Mouse (Mus musculus): ENCODE measurements at regions not wholly inside any gene's neighbourhood (a gene's known extent, or its start where the extent isn't known, plus 50 kb on each side); places are given as distances from the start of the nearest gene placed in this dataset.

DNA sequence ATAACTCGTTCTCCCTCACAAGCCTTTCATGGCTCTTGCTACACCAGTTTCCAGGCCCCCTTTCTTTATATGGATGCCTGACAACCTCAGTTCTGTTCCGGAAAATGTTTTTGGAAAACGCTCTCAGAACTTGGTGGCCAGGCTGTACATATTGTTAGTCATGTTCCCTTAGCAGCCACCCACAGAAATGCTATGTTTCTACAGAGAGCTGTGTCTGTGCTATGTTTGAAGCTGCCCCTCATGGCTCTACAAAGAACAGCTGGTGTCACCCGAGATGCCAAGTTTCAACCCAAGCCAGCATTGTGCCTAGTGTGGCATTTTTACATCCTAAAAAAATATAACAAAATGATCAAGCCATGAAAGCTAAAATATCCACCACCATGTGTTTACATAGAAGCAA is 175.0 kb upstream of the Sphkap start:
- TF ChIP-seq MAX (IDR thresholded peaks at IDR 0.05; ENCODE audit: low read depth) (no peak), POLR2A (IDR thresholded peaks at IDR 0.05; ENCODE audit: insufficient read length, low read depth) (no peak), USF1 (IDR thresholded peaks at IDR 0.05; ENCODE audit: low read depth) (no peak), E2F4 (IDR thresholded peaks at IDR 0.05; ENCODE audit: insufficient read depth) (no peak), POLR2AphosphoS2 (IDR thresholded peaks at IDR 0.05; ENCODE audit: insufficient read length, low read depth) (no peak), SRF (IDR thresholded peaks at IDR 0.05; ENCODE audit: control insufficient read depth, insufficient read length, low read depth) (no peak), REST (IDR thresholded peaks at IDR 0.05; ENCODE audit: insufficient read depth, insufficient read length) (no peak), TCF12 (IDR thresholded peaks at IDR 0.05; ENCODE audit: insufficient read depth, poor library complexity, severe bottlenecking) (no peak), TCF3 (IDR thresholded peaks at IDR 0.05; ENCODE audit: insufficient read length, low read depth) (no peak), MYOG (IDR thresholded peaks at IDR 0.05; ENCODE audit: control insufficient read depth in 1 of 3, insufficient read depth in 1 of 3, insufficient read length in 2 of 3, low read depth in 2 of 3) (no peak), CEBPB (IDR thresholded peaks at IDR 0.05; ENCODE audit: insufficient read depth, poor library complexity, severe bottlenecking) (no peak)
